ENCODE assay signal across 8 mouse cellular contexts in the genomic region with DNA sequence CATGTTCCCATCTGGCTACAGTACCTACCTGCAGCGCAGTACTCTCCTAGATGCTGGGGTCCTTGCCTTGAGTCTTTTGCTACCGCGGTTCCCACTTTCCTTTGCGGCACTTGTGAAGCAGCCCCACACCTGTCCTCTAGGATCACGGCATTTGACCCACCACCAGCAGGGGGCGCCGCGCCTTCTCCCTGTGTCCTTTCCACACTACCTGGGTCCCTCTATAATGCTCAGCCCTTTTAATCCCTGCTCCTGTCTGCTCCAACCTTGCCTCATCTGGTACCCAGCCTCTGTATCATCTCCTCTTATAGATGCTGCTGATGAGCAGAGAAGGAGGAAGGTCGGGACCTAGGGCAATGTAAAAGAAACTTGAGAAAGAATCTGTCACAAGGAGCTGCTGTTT. TPM values are rescaled to one million over a fixed set of nuclear protein-coding genes. Genes with fewer than 3 reads are reported as not detected.
DNase-seq lines count a peak whose midpoint lies in the region; ATAC-seq lines count a peak whose summit lies in the region.

No protein-coding gene starts in this region.

- H3K4me1 ChIP-seq in heart, embryonic 12.5 days (replicated peaks): no peaks in the 10 kb centered on the region
- no peaks in the 10 kb centered on the region for H3K4me1 ChIP-seq in intestine, embryonic 15.5 days (replicated peaks)
- no peaks in the 10 kb centered on the region for H3K4me1 ChIP-seq in limb, embryonic 10.5 days

- no peak overlapping the region for H3K27ac ChIP-seq in heart, embryonic 12.5 days (ENCODE audit: poor library complexity, severe bottlenecking)
- no peak overlapping the region for H3K27ac ChIP-seq in intestine, embryonic 15.5 days
- no peak overlapping the region for H3K27ac ChIP-seq in limb, embryonic 10.5 days

- ATAC-seq in heart, embryonic 12.5 days (ENCODE audit: insufficient number of reproducible peaks, low FRiP score): no peak
- 0 out of 2 replicates have a peak, but pooled peaks have one; percentile 55 for ATAC-seq in intestine, embryonic 15.5 days
- no peak for ATAC-seq in megakaryocyte, adult 5-6 weeks (ENCODE audit: poor library complexity, severe bottlenecking)

- H3K9me3 ChIP-seq in heart, embryonic 12.5 days (replicated peaks): no peaks in the 10 kb centered on the region
- H3K9me3 ChIP-seq in intestine, embryonic 15.5 days: no peaks in the 10 kb centered on the region
- H3K9me3 ChIP-seq in limb, embryonic 10.5 days (replicated peaks): no peaks in the 10 kb centered on the region

- 20% methylated on average over 9 of the region's 9 CpGs for WGBS in heart, embryonic 12.5 days
- WGBS in intestine, embryonic 15.5 days: 23% methylated on average over 9 of the region's 9 CpGs
- WGBS in limb, embryonic 10.5 days: 23% methylated on average over 9 of the region's 9 CpGs

- no peaks in the 10 kb centered on the region for H3K36me3 ChIP-seq in heart, embryonic 12.5 days
- no peaks in the 10 kb centered on the region for H3K36me3 ChIP-seq in intestine, embryonic 15.5 days
- no peaks in the 10 kb centered on the region for H3K36me3 ChIP-seq in limb, embryonic 10.5 days

- DNase-seq in heart, adult 8-10 months (ENCODE audit: low spot score): peak; percentile 11
- DNase-seq in WW6 (ENCODE audit: low read depth, low spot score): peak; percentile 72
- DNase-seq in embryo, embryonic 10 days (ENCODE audit: low spot score): peak; percentile 70
- peak; percentile 85 for DNase-seq in limb, embryonic 10.5 days (ENCODE audit: low spot score)
- peak; percentile 51 for DNase-seq in ovary, postnatal 14 days (ENCODE audit: low spot score)

- no peak overlapping the region for H3K4me2 ChIP-seq in heart, embryonic 12.5 days
- no peak overlapping the region for H3K4me2 ChIP-seq in intestine, embryonic 15.5 days (replicated peaks)

- H3K27me3 ChIP-seq in heart, embryonic 12.5 days (replicated peaks): peaks cover 6% of the 10 kb centered on the region; the same call in 1 of the 2 replicates
- H3K27me3 ChIP-seq in intestine, embryonic 15.5 days (replicated peaks): no peaks in the 10 kb centered on the region
- no peaks in the 10 kb centered on the region for H3K27me3 ChIP-seq in limb, embryonic 10.5 days (ENCODE audit: low read depth, poor library complexity, severe bottlenecking)

- no peak overlapping the region for H3K4me3 ChIP-seq in heart, embryonic 12.5 days
- no peak overlapping the region for H3K4me3 ChIP-seq in intestine, embryonic 15.5 days (replicated peaks)
- H3K4me3 ChIP-seq in limb, embryonic 10.5 days: no peak overlapping the region

- no peak overlapping the region for H3K9ac ChIP-seq in heart, embryonic 12.5 days
- no peak overlapping the region for H3K9ac ChIP-seq in intestine, embryonic 15.5 days

RNA-seq across cellular contexts. Expression of gene Cachd1, which starts 53.9 kb away (rescaled TPM):
- total RNA-seq in heart, adult 8-10 months (2022): 1 to 10 TPM; 2.6 to 3.6 (median 2.9) TPM
- 11.5 and 12.5 TPM in 2 replicates for polyA plus RNA-seq in heart, embryonic 12.5 days (2016; fragmentation: Nextera tagmentation; extraction: Ambion mirVana)
- polyA plus RNA-seq in intestine, embryonic 15.5 days (2015; fragmentation: Nextera tagmentation; extraction: Ambion mirVana): 13.4 and 16.7 TPM in 2 replicates
- 43.3 and 44.9 TPM in 2 replicates for polyA plus RNA-seq in limb, embryonic 10.5 days (2016; fragmentation: Nextera tagmentation; extraction: Ambion mirVana)
- total RNA-seq in megakaryocyte, adult 5-6 weeks (2015): 0.34 TPM in 1 of 2 replicates, not detected in the other
- 0.18 and 7.0 TPM in 2 replicates for total RNA-seq in megakaryocyte, adult 5-6 weeks (2017)

Comparison
In these comparisons a context has a peak if more than half of its experiments do, and no peak if none do; other contexts are left out.
1. DNase-seq: peak in every context shown above with its lines; median percentile 85 in limb, embryonic 10.5 days; 72 in WW6; 70 in embryo, embryonic 10 days; 51 in ovary, postnatal 14 days; 11 in heart, adult 8-10 months.